Mouse (Mus musculus) hindbrain, embryonic 16.5 days (tissue): ENCODE results near the gene Lrrc56. TPM values are rescaled to one million over a fixed set of nuclear protein-coding genes. Genes with fewer than 3 reads are reported as not detected.

Experiments used
- ATAC-seq: fragments of 200-750 bp; cut with Nextera tagmentation; 2 replicates; pipeline ENCODE4 v1.8.0; 2017; ENCODE audit warnings: moderate TSS enrichment, moderate library complexity
- H3K27ac ChIP-seq: fragments of 300-500 bp; sonication (generic); 2 replicates; pipeline ENCODE4 v1.5.1; 2014; ENCODE audit warnings: low read depth, mild to moderate bottlenecking, control low read depth, low read length, moderate library complexity
- H3K27me3 ChIP-seq: fragments of 300-500 bp; sonication (generic); replicated peaks from 2 replicates; pipeline ENCODE4 v1.6.1; 2014; ENCODE audit warnings: low read length; ENCODE audit not compliant: control insufficient read depth, insufficient read depth
- H3K36me3 ChIP-seq: fragments of 300-500 bp; sonication (generic); 2 replicates; pipeline ENCODE4 v1.6.1; 2014; ENCODE audit warnings: mild to moderate bottlenecking, low read length, moderate library complexity, mixed read lengths; ENCODE audit not compliant: control insufficient read depth, insufficient read depth
- H3K4me1 ChIP-seq: fragments of 300-500 bp; sonication (generic); 2 replicates; pipeline ENCODE4 v1.6.1; 2014; ENCODE audit warnings: low read depth, low read length; ENCODE audit not compliant: control insufficient read depth, insufficient read depth
- H3K4me2 ChIP-seq: fragments of 300-500 bp; sonication (generic); 2 replicates; pipeline ENCODE4 v1.6.1; 2014; ENCODE audit warnings: mild to moderate bottlenecking, low read length, control low read depth, moderate library complexity
- H3K4me3 ChIP-seq: fragments of 300-500 bp; sonication (generic); 2 replicates; pipeline ENCODE4 v1.5.1; 2014; ENCODE audit warnings: mild to moderate bottlenecking, low read length, control low read depth, moderate library complexity
- H3K9ac ChIP-seq: fragments of 300-500 bp; sonication (generic); 2 replicates; pipeline ENCODE4 v1.6.1; 2014; ENCODE audit warnings: low read depth, mild to moderate bottlenecking, control low read depth, low read length, moderate library complexity
- H3K9me3 ChIP-seq: fragments of 300-500 bp; sonication (generic); 2 replicates; pipeline ENCODE4 v1.6.1; 2014; ENCODE audit warnings: mild to moderate bottlenecking, low read length, moderate library complexity; ENCODE audit not compliant: control insufficient read depth
- WGBS: fragments of 180-500 bp; shearing (Covaris S2); extraction: QIAGEN DNeasy Blood & Tissue Kit; methylation state at CpG from one replicate; pipeline ENCODE4 v1.1.7; 2014; 5-methylcytosine and 5-hydroxymethylcytosine counted together
- polyA plus RNA-seq: library from polyadenylated mRNA; unstranded; fragments of >200 nt; fragmentation: Nextera tagmentation; extraction: Ambion mirVana; gene quantifications from 2 replicates; pipeline ENCODE4 v1.2.1, GENCODE M21; 2015

The Lrrc56 gene
- polyA plus RNA-seq, 1 experiment from 2014 or later, result 10.1 TPM

DNA sequence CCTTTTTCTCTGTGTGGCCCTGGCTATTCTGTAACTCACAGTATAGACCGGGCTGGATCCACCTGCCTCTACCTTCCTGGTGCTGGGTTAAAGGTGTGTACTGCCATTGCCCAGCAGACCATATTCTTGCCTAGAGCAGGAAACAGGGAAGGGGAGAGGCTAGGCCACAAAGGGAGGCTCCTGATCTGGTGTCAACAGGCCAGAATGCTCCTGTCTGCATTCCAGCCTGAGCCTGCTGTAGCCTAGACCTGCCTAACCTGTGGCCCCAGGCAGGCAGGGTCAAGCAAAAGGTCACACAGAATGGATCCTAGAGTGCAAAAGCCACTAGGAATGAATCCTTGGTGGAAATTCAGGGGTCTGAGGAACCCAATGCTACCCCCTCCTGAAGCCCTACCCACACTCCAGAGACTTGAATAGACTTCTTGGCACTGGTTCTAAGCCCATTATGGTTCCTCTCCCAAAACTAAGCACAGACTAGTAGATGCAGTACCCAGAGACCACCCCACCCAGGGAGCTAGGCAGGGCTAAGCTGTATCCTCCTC, 25.7 kb downstream of the Lrrc56 start:
- H3K9ac ChIP-seq, result no peak overlapping the region
- 92% methylated on average over 1 of the region's 1 CpGs for WGBS
- no peaks in the 10 kb centered on the region for H3K27me3 ChIP-seq
- H3K27ac ChIP-seq, result no peak overlapping the region
- peaks cover 24% of the 10 kb centered on the region for H3K4me1 ChIP-seq
- ATAC-seq, result no peak
- no peaks in the 10 kb centered on the region for H3K9me3 ChIP-seq
- no peak overlapping the region for H3K4me3 ChIP-seq
- no peaks in the 10 kb centered on the region for H3K36me3 ChIP-seq
- no peak overlapping the region for H3K4me2 ChIP-seq

- Histone ChIP-seq H3K27me3 (no peaks in the 10 kb centered on the region), H3K9ac (no peak overlapping the region), H3K27ac (no peak overlapping the region), H3K4me3 (no peak overlapping the region), H3K36me3 (no peaks in the 10 kb centered on the region), H3K4me1 (peaks cover 19% of the 10 kb centered on the region), H3K9me3 (no peaks in the 10 kb centered on the region), H3K4me2 (no peak overlapping the region; the same call in 1 of the 2 replicates)
- no peak for ATAC-seq
- WGBS, result 74% methylated on average over 1 of the region's 1 CpGs
Observed at GRCm38 (mm10) chr7:141220377-141220776, 26.4 kb downstream of the Lrrc56 start.

GRCm38 (mm10) chr7:141221249-141222125, 27.5 kb downstream of the Lrrc56 start:
- H3K4me2 ChIP-seq, result peak overlapping the region; percentile 82
- H3K4me3 ChIP-seq, result peak overlapping the region; percentile 48
- H3K27me3 ChIP-seq, result no peaks in the 10 kb centered on the region
- no peaks in the 10 kb centered on the region for H3K36me3 ChIP-seq
- ATAC-seq, result peak; percentile 97
- WGBS, result 2% methylated on average over 41 of the region's 44 CpGs
- H3K9me3 ChIP-seq, result no peaks in the 10 kb centered on the region
- H3K9ac ChIP-seq, result peak overlapping the region; percentile 65
- H3K4me1 ChIP-seq, result peaks cover 15% of the 10 kb centered on the region
- peak overlapping the region; percentile 75 for H3K27ac ChIP-seq

GRCm38 (mm10) chr7:141222126-141222467, 28.1 kb downstream of the Lrrc56 start:
- Histone ChIP-seq H3K27ac (peak overlapping the region; percentile 75), H3K9me3 (no peaks in the 10 kb centered on the region), H3K4me2 (peak overlapping the region; percentile 82), H3K36me3 (no peaks in the 10 kb centered on the region), H3K9ac (peak overlapping the region; percentile 65), H3K27me3 (no peaks in the 10 kb centered on the region), H3K4me1 (peaks cover 10% of the 10 kb centered on the region), H3K4me3 (peak overlapping the region; percentile 48)
- ATAC-seq, result no peak
- WGBS, result 4% methylated on average over 8 of the region's 8 CpGs

- no peaks in the 10 kb centered on the region for H3K36me3 ChIP-seq
- no peak overlapping the region for H3K27ac ChIP-seq
- peak overlapping the region; percentile 82; the same call in 1 of the 2 replicates for H3K4me2 ChIP-seq
- H3K27me3 ChIP-seq, result no peaks in the 10 kb centered on the region
- peaks cover 10% of the 10 kb centered on the region for H3K4me1 ChIP-seq
- no peak overlapping the region for H3K4me3 ChIP-seq
- 88% methylated on average over 4 of the region's 4 CpGs for WGBS
- no peak for ATAC-seq
- no peak overlapping the region; the same call in 1 of the 2 replicates for H3K9ac ChIP-seq
- no peaks in the 10 kb centered on the region for H3K9me3 ChIP-seq
Observed at GRCm38 (mm10) chr7:141222696-141223215, 28.8 kb downstream of the Lrrc56 start.

DNA sequence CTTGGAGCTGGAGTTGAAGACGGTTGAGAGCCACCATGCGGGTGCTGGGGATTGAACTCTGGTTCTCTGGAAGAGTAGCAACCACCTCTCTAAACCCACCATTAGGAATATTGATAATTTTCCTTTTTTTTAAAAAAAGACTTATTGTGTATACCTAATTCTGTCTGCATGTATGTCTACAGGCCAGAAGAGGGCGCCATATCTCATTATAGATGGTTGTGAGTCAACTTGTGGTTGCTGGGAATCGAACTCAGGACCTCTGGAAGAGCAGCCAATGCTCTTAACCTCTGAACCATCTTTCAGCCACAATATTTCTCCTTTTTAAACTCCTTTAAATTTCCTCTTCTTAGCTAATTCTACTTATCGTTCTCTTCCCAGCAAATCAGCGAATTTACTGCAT, 32.6 kb downstream of the Lrrc56 start:
- Histone ChIP-seq H3K36me3 (peaks cover under 1% of the 10 kb centered on the region), H3K9me3 (no peaks in the 10 kb centered on the region), H3K27ac (no peak overlapping the region), H3K4me3 (no peak overlapping the region), H3K27me3 (no peaks in the 10 kb centered on the region), H3K4me2 (no peak overlapping the region), H3K9ac (no peak overlapping the region), H3K4me1 (peaks cover 28% of the 10 kb centered on the region)
- ATAC-seq, result no peak
- WGBS, result 85% methylated on average over 6 of the region's 6 CpGs

GRCm38 (mm10) chr7:141227796-141228195, 33.8 kb downstream of the Lrrc56 start:
- Histone ChIP-seq H3K9me3 (no peaks in the 10 kb centered on the region), H3K4me1 (peaks cover 19% of the 10 kb centered on the region), H3K27me3 (no peaks in the 10 kb centered on the region), H3K4me2 (peak overlapping the region; percentile 37), H3K27ac (no peak overlapping the region), H3K4me3 (no peak overlapping the region), H3K36me3 (peaks cover 8% of the 10 kb centered on the region), H3K9ac (peak overlapping the region; percentile 95; the same call in 1 of the 2 replicates)
- peak; percentile 18; the same call in 1 of the 2 replicates for ATAC-seq
- WGBS, result 79% methylated on average over 4 of the region's 4 CpGs

DNA sequence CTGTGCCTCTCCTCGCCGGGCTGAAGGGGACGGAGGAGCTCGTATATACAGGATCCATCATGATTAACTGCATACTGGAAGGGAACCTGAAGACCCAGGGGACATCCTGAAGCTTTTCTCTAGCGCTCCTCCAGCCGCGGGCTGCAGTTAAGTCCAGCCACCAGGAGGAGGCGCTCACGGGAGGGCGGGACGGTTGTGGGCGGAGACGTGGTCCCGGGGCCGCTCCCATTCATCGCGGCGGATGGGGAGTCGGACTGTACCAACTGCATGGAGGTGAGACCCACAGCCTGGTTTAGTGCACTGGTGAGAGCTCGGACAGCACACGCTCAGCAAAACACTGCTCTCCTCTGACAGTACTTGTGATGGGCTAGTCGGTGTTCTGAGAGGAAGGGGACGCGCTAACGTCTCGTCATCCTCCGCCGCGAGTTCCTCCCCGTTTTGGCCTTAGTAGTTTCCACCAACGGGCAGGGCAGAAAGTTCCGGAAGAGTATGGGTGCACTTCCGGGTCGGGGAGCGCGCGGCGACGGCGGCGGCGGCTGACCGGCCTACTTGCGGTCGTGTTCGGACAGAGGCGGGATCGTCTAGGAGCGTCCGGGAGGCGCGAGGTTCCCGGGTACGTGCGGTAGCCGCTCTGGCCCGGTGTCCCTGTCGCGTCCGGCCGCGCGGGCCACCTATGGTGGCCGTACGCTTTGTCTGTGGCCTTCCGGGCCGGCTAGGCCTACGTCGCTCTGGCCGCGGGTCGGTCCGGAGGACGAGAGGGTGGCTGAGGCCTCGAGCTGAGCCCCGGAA, 34.5 kb downstream of the Lrrc56 start, which contains the start of gene Phrf1:
TSS of gene Phrf1 (plus strand) at position 506 of the 789 bp plus-strand sequence.
- H3K27me3 ChIP-seq, result no peaks in the 10 kb centered on the region
- H3K4me3 ChIP-seq, result peak within 1 kb of the TSS; percentile 74
- WGBS, result under 1% methylated on average over 70 of the region's 76 CpGs
- peak within 1 kb of the TSS; percentile 98 for H3K27ac ChIP-seq
- H3K9me3 ChIP-seq, result no peaks in the 10 kb centered on the region
- peak within 1 kb of the TSS; percentile 95 for H3K9ac ChIP-seq
- peaks cover 18% of the 10 kb centered on the region for H3K4me1 ChIP-seq
- peaks cover 14% of the 10 kb centered on the region for H3K36me3 ChIP-seq
- H3K4me2 ChIP-seq, result peak within 1 kb of the TSS; percentile 85
- peak; percentile 94 for ATAC-seq
